Mouse (Mus musculus) heart, embryonic 13.5 days (tissue): Measurements from ENCODE around the gene Dgkb. TPM values are rescaled to one million over a fixed set of nuclear protein-coding genes. Genes with fewer than 3 reads are reported as not detected.

Source experiments
- ATAC-seq: fragments of 200-750 bp; cut with Nextera tagmentation; 2 replicates; pipeline ENCODE4 v1.8.0; 2017; ENCODE audit warnings: moderate TSS enrichment; ENCODE audit not compliant: insufficient number of reproducible peaks, low FRiP score, low TSS enrichment; ENCODE audit errors: extremely low read depth
- H3K27ac ChIP-seq: fragments of 300-500 bp; sonication (generic); replicated peaks from 2 replicates; pipeline ENCODE4 v1.5.1; 2015; ENCODE audit warnings: moderate library complexity, mild to moderate bottlenecking, inconsistent platforms
- H3K27me3 ChIP-seq: fragments of 300-500 bp; sonication (generic); replicated peaks from 2 replicates; pipeline ENCODE4 v1.6.1; 2015; ENCODE audit warnings: mild to moderate bottlenecking, inconsistent platforms
- H3K36me3 ChIP-seq: fragments of 300-500 bp; sonication (generic); 2 replicates; pipeline ENCODE4 v1.6.1; 2015; ENCODE audit warnings: mild to moderate bottlenecking, inconsistent platforms
- H3K4me1 ChIP-seq: fragments of 300-500 bp; sonication (generic); 2 replicates; pipeline ENCODE4 v1.6.1; 2015; ENCODE audit warnings: inconsistent platforms
- H3K4me2 ChIP-seq: fragments of 300-500 bp; sonication (generic); 2 replicates; pipeline ENCODE4 v1.6.1; 2015; ENCODE audit warnings: inconsistent platforms, mild to moderate bottlenecking, moderate library complexity
- H3K4me3 ChIP-seq: fragments of 300-500 bp; sonication (generic); 2 replicates; pipeline ENCODE4 v1.5.1; 2015; ENCODE audit warnings: moderate library complexity, mild to moderate bottlenecking, inconsistent platforms
- H3K9ac ChIP-seq: fragments of 300-500 bp; sonication (generic); 2 replicates; pipeline ENCODE4 v1.6.1; 2015; ENCODE audit warnings: inconsistent platforms, mild to moderate bottlenecking, moderate library complexity
- H3K9me3 ChIP-seq: fragments of 300-500 bp; sonication (generic); 2 replicates; pipeline ENCODE4 v1.6.1; 2016; ENCODE audit warnings: inconsistent platforms
- WGBS: fragments of 180-500 bp; shearing (Covaris S2); methylation state at CpG from one replicate; pipeline ENCODE4 v1.1.7; 2015; ENCODE audit warnings: mixed read lengths; 5-methylcytosine and 5-hydroxymethylcytosine counted together
- polyA plus RNA-seq: library from polyadenylated mRNA; unstranded; fragments of >200 nt; fragmentation: Nextera tagmentation; extraction: Ambion mirVana; gene quantifications from 2 replicates; pipeline ENCODE4 v1.2.1, GENCODE M21; 2015

Gene Dgkb
- polyA plus RNA-seq, 1 experiment from 2014 or later = 0.37 TPM

- no peaks in the 10 kb centered on the region for H3K9me3 ChIP-seq
- H3K36me3 ChIP-seq = no peaks in the 10 kb centered on the region
- no peaks in the 10 kb centered on the region for H3K27me3 ChIP-seq
- no peak overlapping the region for H3K4me2 ChIP-seq
- no peak overlapping the region for H3K27ac ChIP-seq
- no peak overlapping the region for H3K9ac ChIP-seq
- no peak overlapping the region for H3K4me3 ChIP-seq
- no peak for ATAC-seq
- H3K4me1 ChIP-seq = no peaks in the 10 kb centered on the region
- WGBS = 86% methylated on average over 3 of the region's 3 CpGs
Measured at GRCm38 (mm10) chr12:38600165-38600845, 782.8 kb downstream of the Dgkb start.

- ATAC-seq = no peak
- Histone ChIP-seq H3K4me1 (no peaks in the 10 kb centered on the region), H3K4me2 (no peak overlapping the region), H3K27ac (no peak overlapping the region), H3K9ac (no peak overlapping the region), H3K36me3 (no peaks in the 10 kb centered on the region), H3K27me3 (no peaks in the 10 kb centered on the region), H3K9me3 (no peaks in the 10 kb centered on the region), H3K4me3 (no peak overlapping the region)
- WGBS = 52% methylated on average over 1 of the region's 1 CpGs
Measured at GRCm38 (mm10) chr12:38608104-38608503, 790.6 kb downstream of the Dgkb start.

GRCm38 (mm10) chr12:38668265-38668664 lies 850.7 kb downstream of the Dgkb start:
- Histone ChIP-seq H3K27ac (no peak overlapping the region), H3K9me3 (no peaks in the 10 kb centered on the region), H3K4me2 (no peak overlapping the region), H3K4me3 (no peak overlapping the region), H3K9ac (no peak overlapping the region), H3K4me1 (no peaks in the 10 kb centered on the region), H3K27me3 (no peaks in the 10 kb centered on the region), H3K36me3 (no peaks in the 10 kb centered on the region)
- no peak for ATAC-seq
- 40% methylated on average over 3 of the region's 3 CpGs for WGBS
